In the genomic region with DNA sequence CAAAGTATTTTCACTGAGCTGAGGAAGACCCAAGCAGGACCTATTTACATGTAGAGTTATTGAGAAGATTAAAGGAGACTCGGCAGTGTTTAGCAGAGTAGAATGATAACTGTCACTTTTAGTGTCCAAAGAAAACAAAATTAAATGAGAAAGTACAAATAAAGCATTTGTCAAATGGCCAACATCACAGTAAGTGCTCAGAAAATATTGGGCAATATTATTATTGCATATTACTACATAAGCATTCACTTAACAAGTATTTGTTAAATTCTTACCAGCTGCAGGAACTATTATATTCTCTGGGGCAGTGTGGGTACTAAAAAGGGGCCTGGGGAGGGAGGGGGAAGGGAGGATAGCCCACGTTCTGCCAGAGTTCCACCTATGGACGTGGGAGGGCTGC, we compare ENCODE assay signal across 25 mouse cellular contexts.
A peak's percentile ranks its signal among the peaks of the same experiment; 100 is the strongest.
DNase-seq lines count a peak whose midpoint lies in the region; ATAC-seq and TF ChIP-seq lines count a peak whose summit lies in the region.
"Had no signal": no experiment of that assay in that cellular context is flagged by ENCODE, and none has a peak within 500 bp of the region (broad histone marks: within the 10 kb centered on the region; RNA-seq: fewer than 3 reads in every experiment).

No protein-coding gene starts in this region.

- no peak for ATAC-seq in forebrain, embryonic 16.5 days
- no peak for ATAC-seq in forebrain, embryonic 11.5 days (replicated peaks; ENCODE audit: low FRiP score)
- ATAC-seq in lung, embryonic 16.5 days (ENCODE audit: low read depth), result peak; percentile 43
- ATAC-seq: forebrain, embryonic 13.5 days; hindbrain, postnatal 0 days; inflammation-experienced regulatory T-cells, adult 6 months; intestine, embryonic 16.5 days had no signal

- no peak overlapping the region for H3K9ac ChIP-seq in forebrain, embryonic 16.5 days (replicated peaks; ENCODE audit: low read depth, low read length)
- no peak overlapping the region for H3K9ac ChIP-seq in forebrain, embryonic 11.5 days (ENCODE audit: low read length)
- H3K9ac ChIP-seq in lung, embryonic 16.5 days (ENCODE audit: low read length), result no peak overlapping the region
- H3K9ac ChIP-seq: embryonic facial prominence, embryonic 12.5 days; embryonic facial prominence, embryonic 15.5 days; forebrain, embryonic 13.5 days; hindbrain, embryonic 13.5 days had no signal

- no peaks in the 10 kb centered on the region for H3K27me3 ChIP-seq in forebrain, embryonic 16.5 days (replicated peaks; ENCODE audit: control insufficient read depth, insufficient read depth, low read length)
- H3K27me3 ChIP-seq in forebrain, embryonic 11.5 days (ENCODE audit: control insufficient read depth, insufficient read depth, low read length), result no peaks in the 10 kb centered on the region
- H3K27me3 ChIP-seq in lung, embryonic 16.5 days (ENCODE audit: control insufficient read depth, insufficient read depth, low read depth, low read length), result no peaks in the 10 kb centered on the region
- no peaks in the 10 kb centered on the region for H3K27me3 ChIP-seq in embryonic facial prominence, embryonic 10.5 days (replicated peaks; ENCODE audit: low read depth, poor library complexity, severe bottlenecking)
- H3K27me3 ChIP-seq: embryonic facial prominence, embryonic 12.5 days; embryonic facial prominence, embryonic 15.5 days; forebrain, embryonic 13.5 days; hindbrain, embryonic 13.5 days had no signal

- 84% methylated on average over 3 of the region's 3 CpGs for WGBS in forebrain, embryonic 16.5 days
- WGBS in forebrain, embryonic 11.5 days, result 80% methylated on average over 3 of the region's 3 CpGs
- WGBS in lung, embryonic 16.5 days, result 42% methylated on average over 3 of the region's 3 CpGs
- 47% methylated on average over 3 of the region's 3 CpGs for WGBS in lung, adult 2 months
- WGBS in embryonic facial prominence, embryonic 10.5 days, result 79% methylated on average over 3 of the region's 3 CpGs

- DNase-seq in forebrain, embryonic 11.5 days (ENCODE audit: low spot score), result no peak
- no peak for DNase-seq in lung, adult 2 months
- DNase-seq in embryonic facial prominence, embryonic 10.5 days (ENCODE audit: low spot score), result no peak
- DNase-seq in cerebellum, adult 9-10 months, result no peak
- DNase-seq: adrenal gland, adult 8-10 months; adrenal gland, postnatal 25 days; B cell, adult 2 months; cerebellum, adult 11-12 months; cerebellum, adult 8-10 months; cerebellum, postnatal 14 days; gastrocnemius, postnatal 25 days; heart, adult 2 months; heart, postnatal 36 days; kidney, adult 18-20 months had no signal

- no peak overlapping the region for H3K4me3 ChIP-seq in forebrain, embryonic 16.5 days (replicated peaks; ENCODE audit: low read length)
- H3K4me3 ChIP-seq in forebrain, embryonic 11.5 days (ENCODE audit: low read depth, low read length), result no peak overlapping the region
- H3K4me3 ChIP-seq in lung, embryonic 16.5 days (ENCODE audit: low read length), result no peak overlapping the region
- H3K4me3 ChIP-seq in lung, adult 2 months (replicated peaks; ENCODE audit: extremely low read depth, low read depth, low read length), result no peak overlapping the region
- no peak overlapping the region for H3K4me3 ChIP-seq in embryonic facial prominence, embryonic 10.5 days
- H3K4me3 ChIP-seq: embryonic facial prominence, embryonic 12.5 days; embryonic facial prominence, embryonic 15.5 days; forebrain, embryonic 13.5 days; heart, adult 2 months; hindbrain, embryonic 10.5 days; hindbrain, embryonic 13.5 days had no signal

- no peak for TF ChIP-seq POLR2A in lung, adult 2 months (IDR thresholded peaks at IDR 0.05; ENCODE audit: borderline replicate concordance, extremely low read depth, low read depth, low read length)

- TF ChIP-seq CTCF in lung, adult 2 months (IDR thresholded peaks at IDR 0.05; ENCODE audit: insufficient read depth, low read length), result no peak

- no peaks in the 10 kb centered on the region for H3K9me3 ChIP-seq in forebrain, embryonic 16.5 days (ENCODE audit: control insufficient read depth, low read length)
- H3K9me3 ChIP-seq in forebrain, embryonic 11.5 days (ENCODE audit: control insufficient read depth, low read length), result no peaks in the 10 kb centered on the region
- H3K9me3 ChIP-seq in lung, embryonic 16.5 days (ENCODE audit: control insufficient read depth, low read length), result no peaks in the 10 kb centered on the region
- H3K9me3 ChIP-seq in embryonic facial prominence, embryonic 10.5 days, result no peaks in the 10 kb centered on the region
- H3K9me3 ChIP-seq: embryonic facial prominence, embryonic 12.5 days; embryonic facial prominence, embryonic 15.5 days; forebrain, embryonic 13.5 days; hindbrain, embryonic 10.5 days; hindbrain, embryonic 13.5 days had no signal

- H3K36me3 ChIP-seq in forebrain, embryonic 16.5 days (ENCODE audit: control insufficient read depth, insufficient read depth), result no peaks in the 10 kb centered on the region
- H3K36me3 ChIP-seq in forebrain, embryonic 11.5 days (ENCODE audit: control insufficient read depth, insufficient read depth, low read length), result no peaks in the 10 kb centered on the region
- H3K36me3 ChIP-seq in lung, embryonic 16.5 days (ENCODE audit: control insufficient read depth, insufficient read depth, low read length), result no peaks in the 10 kb centered on the region
- H3K36me3 ChIP-seq in embryonic facial prominence, embryonic 10.5 days (replicated peaks), result no peaks in the 10 kb centered on the region
- H3K36me3 ChIP-seq: embryonic facial prominence, embryonic 12.5 days; embryonic facial prominence, embryonic 15.5 days; hindbrain, embryonic 10.5 days; hindbrain, embryonic 13.5 days had no signal

- peak overlapping the region; percentile 30; the same call in 1 of the 2 replicates for H3K27ac ChIP-seq in forebrain, embryonic 16.5 days (ENCODE audit: low read length)
- H3K27ac ChIP-seq in forebrain, embryonic 11.5 days (ENCODE audit: low read depth, low read length), result no peak overlapping the region
- no peak overlapping the region for H3K27ac ChIP-seq in lung, embryonic 16.5 days (ENCODE audit: low read length)
- H3K27ac ChIP-seq in embryonic facial prominence, embryonic 10.5 days (replicated peaks), result 0 out of 2 replicates have a peak overlapping the region, but pooled peaks have one; percentile 24
- H3K27ac ChIP-seq: embryonic facial prominence, embryonic 12.5 days; embryonic facial prominence, embryonic 15.5 days; forebrain, embryonic 13.5 days; heart, adult 2 months; hindbrain, embryonic 10.5 days; hindbrain, embryonic 13.5 days; hindbrain, postnatal 0 days had no signal

- H3K4me2 ChIP-seq in forebrain, embryonic 16.5 days (ENCODE audit: low read length), result no peak overlapping the region
- no peak overlapping the region for H3K4me2 ChIP-seq in forebrain, embryonic 11.5 days (ENCODE audit: low read depth, low read length, severe bottlenecking)
- H3K4me2 ChIP-seq in lung, embryonic 16.5 days (ENCODE audit: low read depth, low read length), result no peak overlapping the region
- H3K4me2 ChIP-seq: embryonic facial prominence, embryonic 12.5 days; embryonic facial prominence, embryonic 15.5 days; forebrain, embryonic 13.5 days; heart, embryonic 11.5 days; hindbrain, embryonic 13.5 days had no signal

- H3K4me1 ChIP-seq in forebrain, embryonic 16.5 days (replicated peaks; ENCODE audit: control insufficient read depth, insufficient read depth, low read length), result peaks cover 3% of the 10 kb centered on the region; the same call in 1 of the 2 replicates
- H3K4me1 ChIP-seq in forebrain, embryonic 11.5 days (replicated peaks; ENCODE audit: control insufficient read depth, insufficient read depth, low read length), result peaks cover 4% of the 10 kb centered on the region; the same call in 1 of the 2 replicates
- 0 out of 2 replicates have a peak, but pooled peaks cover 2% of the 10 kb centered on the region for H3K4me1 ChIP-seq in lung, embryonic 16.5 days (replicated peaks; ENCODE audit: control insufficient read depth, insufficient read depth, low read length)
- H3K4me1 ChIP-seq in lung, adult 2 months (ENCODE audit: control insufficient read depth, insufficient read depth, low read length), result no peaks in the 10 kb centered on the region
- peaks cover 12% of the 10 kb centered on the region; the same call in 1 of the 2 replicates for H3K4me1 ChIP-seq in embryonic facial prominence, embryonic 10.5 days
- H3K4me1 ChIP-seq: embryonic facial prominence, embryonic 15.5 days had no signal

Comparison
In these comparisons a context has a peak if more than half of its experiments do, and no peak if none do; other contexts are left out.
1. H3K27ac ChIP-seq: peak in forebrain, embryonic 16.5 days (single experiment) and embryonic facial prominence, embryonic 10.5 days (single experiment); none in forebrain, embryonic 11.5 days (single experiment) and lung, embryonic 16.5 days (single experiment).